Mouse (Mus musculus): Measurements from ENCODE around the gene Acvr1b.

Acvr1b gene

DNA sequence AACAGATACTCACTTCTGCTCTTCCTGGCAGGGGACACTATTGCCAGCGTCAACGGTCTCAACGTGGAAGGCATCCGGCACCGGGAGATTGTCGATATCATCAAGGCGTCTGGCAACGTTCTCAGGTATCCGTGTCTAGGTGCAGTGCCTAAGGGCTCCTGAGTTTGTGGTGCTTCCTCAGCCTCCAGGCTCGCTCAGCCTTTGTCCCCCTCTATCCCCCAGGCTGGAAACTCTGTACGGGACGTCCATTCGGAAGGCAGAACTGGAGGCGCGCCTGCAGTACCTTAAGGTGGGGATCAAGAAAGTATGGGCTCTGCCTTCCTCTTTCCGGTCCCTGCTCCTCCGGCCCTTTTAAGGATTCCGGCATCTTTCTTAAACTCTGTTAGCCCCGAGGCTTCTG, 56.6 kb downstream of the Acvr1b start:
- DNase-seq (ENCODE audit: low spot score), result no peak

DNA sequence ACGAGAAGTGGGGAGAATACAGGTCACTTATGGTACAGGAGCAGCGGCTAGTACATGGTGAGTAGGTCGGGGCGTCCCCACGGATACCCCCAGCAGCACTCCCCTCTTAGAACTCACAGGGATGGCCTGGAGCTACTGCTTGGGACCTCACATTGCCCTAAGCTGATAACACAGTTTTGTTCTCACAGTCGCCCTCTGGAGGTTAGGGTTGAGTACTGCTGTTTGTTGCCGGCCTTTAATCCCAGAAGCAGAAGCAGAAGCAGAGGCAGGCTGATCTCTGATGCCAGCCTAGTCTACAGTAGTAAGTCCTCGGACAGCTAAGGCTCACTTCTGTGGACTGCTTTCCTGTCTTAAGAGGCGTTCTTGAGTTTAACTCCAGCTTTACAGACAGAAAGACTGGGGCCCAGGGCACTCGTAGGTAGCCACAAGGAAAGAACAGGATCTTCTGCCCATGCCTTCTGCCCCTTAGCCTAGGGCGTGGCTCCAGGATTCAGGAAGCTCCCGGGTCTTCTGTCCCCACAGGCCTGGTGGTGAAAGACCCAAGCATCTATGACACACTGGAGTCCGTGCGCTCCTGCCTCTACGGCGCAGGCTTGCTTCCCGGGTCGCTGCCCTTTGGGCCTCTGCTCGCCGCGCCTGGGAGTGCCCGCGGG, 57.3 kb downstream of the Acvr1b start:
- DNase-seq (ENCODE audit: low spot score), result peak; percentile 54

DNA sequence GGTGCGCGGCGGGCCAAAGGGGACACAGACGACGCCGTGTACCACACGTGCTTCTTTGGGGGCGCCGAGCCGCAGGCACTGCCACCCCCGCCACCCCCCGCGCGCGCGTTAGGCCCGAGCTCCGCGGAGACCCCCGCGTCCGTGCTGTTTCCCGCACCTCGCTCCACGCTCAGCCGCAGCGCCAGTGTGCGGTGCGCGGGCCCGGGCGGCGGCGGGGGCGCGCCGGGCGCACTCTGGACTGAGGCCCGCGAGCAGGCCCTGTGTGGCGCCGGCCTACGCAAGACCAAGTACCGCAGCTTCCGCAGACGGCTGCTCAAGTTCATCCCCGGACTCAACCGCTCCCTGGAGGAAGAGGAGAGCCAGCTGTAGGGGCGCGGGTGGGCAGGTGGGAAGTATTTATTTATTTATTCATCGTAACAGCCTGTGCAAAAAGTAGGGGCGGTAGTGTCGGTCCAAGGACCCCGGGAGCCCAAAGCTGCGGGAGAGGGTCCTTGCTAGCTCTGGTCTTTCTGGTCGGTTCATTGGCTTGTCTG, 57.8 kb downstream of the Acvr1b start:
- no peak for DNase-seq (ENCODE audit: low spot score)

DNA sequence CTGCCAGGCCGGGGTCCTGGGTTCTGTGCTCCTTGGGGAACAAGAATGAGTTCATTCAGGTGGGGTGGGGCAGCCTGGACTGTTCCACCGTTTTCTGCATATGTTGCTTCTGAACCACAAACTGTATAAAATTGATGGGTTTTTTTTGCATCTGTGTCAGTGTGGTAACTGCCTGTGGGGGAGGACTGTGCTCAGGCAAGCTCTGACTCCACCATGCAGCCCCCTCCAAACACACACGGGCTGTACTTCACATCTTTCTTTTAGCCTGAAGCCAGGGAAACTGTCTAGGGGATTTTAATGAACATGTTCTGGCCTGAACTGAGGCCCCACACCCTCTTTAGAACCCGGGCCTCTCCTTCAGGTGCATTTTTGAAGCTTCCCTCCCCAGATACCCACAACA, 58.7 kb downstream of the Acvr1b start:
- DNase-seq (ENCODE audit: low spot score), result no peak

DNA sequence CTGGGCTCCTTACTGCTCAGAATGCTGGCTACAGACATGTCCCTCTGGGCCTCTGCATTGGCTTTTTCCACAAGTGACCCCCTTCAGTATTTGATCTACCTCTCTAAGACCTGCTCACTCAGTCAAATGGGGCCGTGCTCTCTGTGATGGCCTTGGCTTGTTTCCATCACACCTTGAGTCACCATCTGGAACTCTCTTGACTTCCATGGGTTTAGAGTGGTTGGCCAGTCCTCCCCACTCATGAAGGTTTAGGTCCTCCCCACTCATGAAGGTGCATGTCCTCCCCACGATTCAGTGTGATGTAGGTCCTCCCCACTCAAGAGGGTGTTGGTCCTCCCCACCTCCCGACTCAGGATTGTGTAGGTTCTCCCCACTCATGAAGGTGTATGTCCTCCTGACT, 59.3 kb downstream of the Acvr1b start:
- no peak for DNase-seq (ENCODE audit: low spot score)

DNA sequence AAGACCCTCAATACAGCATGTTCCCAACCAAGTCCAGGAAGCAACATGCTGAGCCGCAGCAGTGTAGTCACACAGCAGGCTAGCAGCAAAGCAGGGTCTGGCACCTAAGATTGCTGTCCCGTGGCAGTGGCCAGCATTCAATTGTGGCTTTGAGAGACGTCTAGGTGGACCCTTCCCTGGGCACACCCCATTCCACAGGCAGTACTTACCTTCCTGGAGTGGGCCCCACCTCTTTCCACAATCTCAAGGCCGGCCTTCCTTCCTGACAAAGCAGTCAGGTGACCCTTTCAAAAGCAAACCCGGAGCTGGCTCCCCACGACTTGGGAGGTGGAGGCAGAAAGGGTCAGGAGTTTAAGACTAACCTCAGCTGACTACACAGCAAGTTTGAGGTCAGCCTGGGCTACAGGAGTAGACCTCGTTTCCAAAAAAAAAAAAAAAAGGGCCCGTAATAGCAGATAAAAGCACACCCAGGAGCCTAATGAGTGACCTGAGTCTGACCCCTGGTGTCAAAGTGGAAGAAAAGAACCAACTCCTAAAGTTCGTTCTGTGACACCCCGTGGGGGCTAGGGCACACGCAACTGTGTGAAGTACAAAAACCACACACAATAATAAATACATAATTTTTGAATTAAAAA, 59.9 kb downstream of the Acvr1b start:
- no peak for DNase-seq (ENCODE audit: low spot score)

DNA sequence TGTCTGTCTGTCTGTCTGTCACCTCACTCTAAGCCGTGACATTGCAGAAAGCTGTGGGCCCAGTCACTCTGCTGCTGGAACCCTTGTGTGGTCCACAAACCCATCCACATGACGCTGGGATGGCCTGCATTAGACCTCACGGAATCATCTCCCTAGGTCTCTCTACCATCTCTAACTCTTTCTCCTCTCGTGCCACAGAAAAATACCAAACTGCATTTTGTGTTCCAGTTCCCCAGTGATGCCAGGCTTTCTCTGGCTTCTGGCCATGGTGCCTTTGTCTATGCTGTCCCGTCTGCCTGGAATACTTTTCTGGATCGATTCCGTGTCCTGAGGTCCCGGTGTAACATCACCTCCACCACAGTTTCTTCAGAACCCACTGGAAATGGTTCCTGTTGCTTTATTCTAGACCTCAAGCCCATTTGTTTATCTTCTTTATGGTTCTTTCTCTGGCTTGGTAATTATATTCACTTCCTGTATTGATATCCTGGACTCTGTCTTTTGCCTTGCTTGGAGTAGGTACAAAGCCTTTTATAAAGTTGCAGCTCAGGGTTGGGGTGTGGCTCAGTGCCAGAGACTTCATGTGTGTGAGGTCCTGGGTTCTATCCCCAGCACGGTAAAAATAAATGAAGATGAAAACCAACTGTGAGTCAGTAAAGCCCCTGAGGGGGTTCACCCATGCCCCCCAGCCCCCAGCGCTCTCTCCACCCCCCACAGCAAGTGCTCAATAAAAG, 60.9 kb downstream of the Acvr1b start:
- no peak for DNase-seq (ENCODE audit: low spot score)

DNA sequence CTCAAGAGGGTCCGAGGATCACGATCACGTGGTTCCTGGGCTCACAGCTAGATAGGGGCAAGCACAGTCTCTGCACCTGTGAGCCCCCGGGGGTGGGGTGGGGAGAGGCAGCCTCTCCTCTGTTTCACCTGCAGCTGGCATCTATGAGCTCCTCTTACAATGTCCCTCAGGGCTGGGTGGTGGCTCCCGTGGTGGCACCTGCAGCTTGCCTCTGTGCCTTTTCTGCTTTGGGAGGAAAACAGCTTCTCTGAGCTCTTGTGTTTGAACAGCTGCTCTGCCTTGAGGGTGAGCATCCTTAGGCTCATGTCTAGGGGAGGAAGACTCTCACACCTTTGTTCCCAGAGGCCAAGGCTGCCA, 61.5 kb downstream of the Acvr1b start:
- no peak for DNase-seq (ENCODE audit: low spot score)

DNA sequence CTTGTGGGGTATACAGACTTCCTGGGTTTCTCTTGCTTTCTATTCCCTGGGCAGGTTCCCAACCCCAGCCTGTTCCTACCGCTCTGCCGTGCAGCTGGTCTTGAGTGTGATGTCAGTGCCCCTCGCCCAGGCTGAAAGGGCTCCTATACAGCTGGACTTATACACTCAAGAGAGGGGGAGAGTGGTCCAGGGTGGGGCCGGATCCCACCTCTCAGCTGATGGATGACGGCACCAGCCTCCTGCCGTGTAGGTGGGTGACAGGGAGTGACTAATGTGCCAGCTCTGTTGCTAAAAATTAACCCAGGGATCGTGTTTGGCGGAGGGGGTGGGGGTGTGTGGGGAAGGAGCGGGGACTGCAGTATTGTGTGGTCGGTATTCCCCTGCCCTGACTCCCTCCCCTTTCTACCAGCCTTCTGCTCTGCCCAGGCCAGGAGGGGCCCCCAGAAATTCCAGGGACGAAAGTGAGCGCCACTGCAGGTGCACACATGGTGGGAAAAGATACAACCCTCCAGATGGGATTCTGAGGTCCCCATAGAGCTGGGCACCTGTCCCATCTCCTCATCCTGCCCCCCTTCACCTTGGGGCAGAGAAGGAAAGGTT, 62.0 kb downstream of the Acvr1b start:
- no peak for DNase-seq (ENCODE audit: low spot score)

DNA sequence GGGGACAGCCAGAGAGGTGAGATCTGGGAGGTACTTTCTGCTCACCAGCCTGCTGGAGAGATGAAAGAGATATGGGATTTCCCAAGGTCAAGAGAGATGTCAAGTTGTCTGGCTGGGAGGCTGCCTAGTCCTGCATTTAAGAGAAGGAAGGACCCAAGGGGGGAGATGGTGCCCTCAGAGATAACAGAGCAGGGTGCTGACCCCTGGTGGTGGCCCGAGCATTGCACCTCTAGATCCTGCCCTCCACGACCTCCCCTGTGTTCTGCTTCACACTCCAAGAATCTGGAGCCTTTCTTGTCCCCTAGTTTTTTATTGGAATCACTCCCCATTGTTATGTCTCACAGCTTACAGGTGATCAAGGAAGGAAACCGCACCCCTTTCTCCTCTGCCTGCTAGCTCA, 63.0 kb downstream of the Acvr1b start:
- DNase-seq (ENCODE audit: low spot score), result peak; percentile 75

DNA sequence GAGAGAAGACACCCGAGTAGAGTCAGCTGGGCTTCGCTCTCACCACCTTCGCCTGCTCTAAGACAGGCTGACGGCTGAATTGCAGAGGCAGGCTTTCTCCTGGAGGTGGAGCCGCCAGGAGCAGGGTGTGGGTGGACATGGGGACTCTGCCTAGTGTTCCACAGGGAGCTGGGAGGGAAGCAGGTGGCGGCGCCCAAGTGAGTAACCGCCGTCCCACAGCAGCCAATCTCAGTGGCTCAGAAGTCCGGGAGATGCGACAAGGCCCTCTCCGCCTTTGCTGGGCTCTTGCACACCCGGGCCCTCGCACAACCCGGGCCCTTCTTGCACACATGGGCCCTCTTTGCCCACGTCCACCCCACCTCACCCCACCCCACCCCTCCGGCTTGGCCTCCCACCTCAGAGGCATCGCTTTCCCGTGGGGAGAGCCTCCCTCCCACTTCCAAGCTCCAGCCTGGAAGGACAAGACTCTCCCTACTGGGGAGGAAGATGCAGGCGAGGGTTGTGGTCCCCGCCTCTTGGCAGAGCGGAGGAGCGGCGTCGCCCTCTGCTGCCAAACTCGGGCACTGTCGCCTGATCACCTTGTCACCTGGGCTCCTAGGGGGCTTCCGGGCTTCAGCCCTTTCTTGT, 65.1 kb downstream of the Acvr1b start:
- DNase-seq (ENCODE audit: low spot score), result peak; percentile 84

DNA sequence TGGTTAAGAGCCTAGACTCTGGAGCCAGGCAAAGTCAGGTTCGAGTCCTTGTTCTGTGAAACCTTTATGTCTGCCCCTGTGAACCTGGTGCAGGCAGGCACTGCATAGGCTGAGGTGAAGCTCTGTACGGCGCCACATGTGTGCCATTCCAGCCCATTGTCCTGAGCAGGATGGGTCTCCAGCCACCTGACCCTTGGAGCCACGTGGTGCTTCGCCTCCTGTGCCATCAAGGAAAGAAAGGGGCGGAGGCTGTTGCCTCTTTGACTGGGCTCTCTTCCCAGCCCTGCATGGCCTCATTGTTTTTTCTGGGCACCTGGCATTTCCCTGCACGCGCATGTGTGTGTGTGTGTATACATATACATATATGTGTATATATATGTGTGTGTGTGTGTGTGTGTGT, 66.0 kb downstream of the Acvr1b start:
- DNase-seq (ENCODE audit: low spot score), result no peak

DNA sequence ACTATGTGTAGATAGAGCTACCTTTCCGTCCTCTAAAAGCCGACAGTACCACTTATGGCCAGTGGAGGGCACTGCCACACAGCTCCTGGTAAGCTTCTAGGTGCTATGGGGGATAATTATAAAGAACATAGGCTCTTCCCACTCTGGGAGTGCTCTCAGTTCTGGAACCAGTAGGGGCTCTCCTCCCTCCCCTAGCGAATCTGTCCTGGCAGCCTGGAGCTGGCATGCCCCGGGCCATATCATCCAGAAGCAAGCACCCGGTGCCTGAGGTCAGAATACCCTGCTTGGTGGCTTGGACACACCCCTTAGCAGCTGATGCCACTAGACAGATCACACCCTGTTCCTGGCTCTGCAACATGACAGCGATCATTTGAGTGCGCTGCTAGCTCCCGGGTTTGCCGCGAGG, 66.9 kb downstream of the Acvr1b start:
- peak; percentile 89 for DNase-seq (ENCODE audit: low spot score)

DNA sequence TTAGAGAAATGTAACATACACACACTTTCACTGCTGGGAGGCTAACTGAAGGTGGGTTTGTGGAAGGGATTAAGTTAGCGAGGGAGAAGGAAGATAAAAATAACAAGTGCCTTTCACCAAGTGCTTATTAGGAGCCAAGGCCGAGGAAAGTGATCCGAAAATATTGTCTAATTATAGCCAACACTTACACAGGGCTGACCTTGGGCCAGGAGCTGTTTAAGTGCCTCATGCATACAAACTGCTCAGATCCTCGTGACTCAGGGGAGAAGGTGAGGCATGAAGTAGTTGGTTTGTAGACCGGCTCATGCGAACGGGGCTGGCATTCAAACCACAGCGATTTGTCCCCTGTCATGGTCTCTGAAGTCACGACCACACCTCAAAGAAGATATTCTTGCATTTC, 67.4 kb downstream of the Acvr1b start:
- no peak for DNase-seq (ENCODE audit: low spot score)

DNA sequence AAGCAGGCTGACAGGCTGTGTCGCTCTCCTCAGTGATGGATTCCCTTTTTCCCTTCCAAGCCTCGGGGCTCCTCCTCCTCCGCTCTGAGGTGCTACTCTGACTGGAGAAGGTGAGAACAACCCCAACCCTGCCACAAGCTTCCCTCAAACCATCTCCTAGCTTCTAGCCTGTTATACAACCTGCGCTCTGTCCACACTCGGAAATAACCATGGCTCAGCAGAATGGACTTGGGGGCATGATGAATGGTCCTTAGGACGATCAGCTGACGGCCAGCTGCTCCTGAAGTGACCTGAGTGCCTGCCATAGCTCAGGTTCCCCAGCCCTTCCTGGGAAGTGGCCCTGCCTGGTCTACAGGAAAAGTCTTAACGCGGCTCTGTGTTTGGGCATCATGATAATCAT, 68.0 kb downstream of the Acvr1b start:
- no peak for DNase-seq (ENCODE audit: low spot score)

DNA sequence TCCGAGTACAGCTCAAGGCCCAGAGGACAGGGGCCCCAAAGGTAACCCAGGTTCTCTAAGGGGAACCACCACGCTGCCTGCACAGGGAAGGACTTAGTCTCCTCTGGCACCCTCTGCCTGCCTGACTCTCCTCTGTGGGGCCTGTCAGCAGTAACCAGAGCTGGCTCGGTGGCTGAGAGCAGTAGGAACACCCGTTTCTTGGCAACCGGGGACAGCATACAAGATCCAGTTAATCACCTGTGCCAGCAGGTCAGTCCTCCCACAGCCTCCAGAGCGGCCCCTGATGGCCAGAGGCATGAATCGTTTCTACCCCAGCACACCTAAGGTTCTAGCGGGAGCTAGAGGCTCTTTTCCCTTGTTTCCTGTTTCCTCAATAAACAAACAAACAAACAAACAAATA, 68.8 kb downstream of the Acvr1b start:
- peak; percentile 63 for DNase-seq (ENCODE audit: low spot score)

DNA sequence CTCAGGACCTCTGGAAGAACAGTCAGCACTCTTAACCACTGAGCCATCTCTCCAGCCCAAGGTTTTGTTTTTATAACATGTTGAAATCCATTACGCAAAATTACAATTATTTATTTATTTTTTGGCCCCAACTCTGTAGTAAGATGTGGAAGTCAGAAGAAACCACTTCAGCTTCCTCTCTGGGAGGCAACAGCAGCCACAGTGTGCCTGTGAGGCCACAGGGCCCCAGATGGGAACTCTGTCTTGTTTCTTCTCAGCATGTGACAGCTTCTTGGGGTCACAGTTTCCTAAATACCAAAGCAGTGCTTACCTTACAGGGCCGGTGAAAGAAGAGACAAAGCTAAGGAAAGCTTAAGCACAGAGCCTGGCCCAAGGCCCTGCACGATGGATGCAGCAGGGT, 70.1 kb downstream of the Acvr1b start:
- no peak for DNase-seq (ENCODE audit: low spot score)

DNA sequence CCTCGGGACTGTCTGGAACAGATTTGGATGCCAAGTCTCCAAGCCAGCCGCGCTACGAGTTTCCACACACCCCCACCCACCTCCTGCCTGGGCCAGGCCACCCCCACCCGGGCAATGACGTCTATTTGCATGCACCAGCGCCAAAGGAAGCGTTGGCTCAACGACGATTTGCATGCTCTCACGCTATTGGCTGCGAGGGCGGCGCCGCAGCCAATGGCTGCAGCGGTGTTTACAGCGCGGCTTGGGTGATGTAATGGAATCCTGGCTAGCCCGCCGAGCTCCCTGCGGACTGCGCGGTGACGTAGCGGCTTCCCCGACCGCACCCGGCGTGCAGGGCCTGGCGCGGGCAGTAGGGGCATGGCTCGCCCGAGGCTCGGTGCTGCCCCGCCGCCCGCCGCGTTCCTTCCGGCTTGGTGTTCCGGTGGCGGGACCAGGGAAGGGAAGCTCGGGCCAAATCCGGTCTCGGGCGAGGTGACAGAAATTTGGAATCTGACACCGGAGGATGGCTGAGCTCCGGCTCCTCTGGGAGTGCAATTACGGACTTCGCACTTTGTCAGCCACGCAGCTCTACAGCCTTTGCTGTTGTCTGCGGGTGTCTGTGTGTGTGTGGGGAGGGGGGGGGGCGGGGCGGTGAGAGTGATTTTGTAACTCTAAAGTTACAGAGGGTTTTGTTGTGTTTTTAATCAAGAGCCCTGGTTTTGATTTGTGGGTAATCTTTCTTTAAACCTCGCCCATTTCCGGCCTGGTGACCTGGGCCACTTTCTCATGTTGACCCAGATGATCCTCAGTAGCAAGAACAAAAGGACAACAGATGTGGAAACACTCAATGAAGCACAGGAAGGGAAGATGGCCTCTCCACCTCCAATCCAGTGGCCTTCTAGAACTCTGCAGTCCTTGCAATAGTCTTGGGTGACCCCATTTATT, 72.6 kb downstream of the Acvr1b start:
- DNase-seq (ENCODE audit: low spot score), result peak; percentile 99

DNA sequence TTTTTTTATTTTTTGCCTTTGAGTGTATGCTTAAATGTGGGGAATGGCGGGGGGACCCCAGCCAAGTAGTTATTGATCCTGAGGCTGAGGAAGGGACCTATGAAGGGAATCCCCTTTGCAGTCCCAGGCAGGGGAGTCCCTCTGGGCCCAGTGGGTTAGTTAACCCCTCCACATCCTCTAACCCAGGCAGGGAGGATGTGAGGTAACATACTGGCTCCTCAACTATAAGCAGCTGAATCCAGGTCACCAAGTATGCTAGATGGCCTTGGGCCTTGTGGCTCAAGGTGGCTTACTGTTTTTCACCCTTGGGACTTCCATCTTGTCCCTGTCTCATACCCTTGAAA, 73.3 kb downstream of the Acvr1b start:
- no peak for DNase-seq (ENCODE audit: low spot score)

DNA sequence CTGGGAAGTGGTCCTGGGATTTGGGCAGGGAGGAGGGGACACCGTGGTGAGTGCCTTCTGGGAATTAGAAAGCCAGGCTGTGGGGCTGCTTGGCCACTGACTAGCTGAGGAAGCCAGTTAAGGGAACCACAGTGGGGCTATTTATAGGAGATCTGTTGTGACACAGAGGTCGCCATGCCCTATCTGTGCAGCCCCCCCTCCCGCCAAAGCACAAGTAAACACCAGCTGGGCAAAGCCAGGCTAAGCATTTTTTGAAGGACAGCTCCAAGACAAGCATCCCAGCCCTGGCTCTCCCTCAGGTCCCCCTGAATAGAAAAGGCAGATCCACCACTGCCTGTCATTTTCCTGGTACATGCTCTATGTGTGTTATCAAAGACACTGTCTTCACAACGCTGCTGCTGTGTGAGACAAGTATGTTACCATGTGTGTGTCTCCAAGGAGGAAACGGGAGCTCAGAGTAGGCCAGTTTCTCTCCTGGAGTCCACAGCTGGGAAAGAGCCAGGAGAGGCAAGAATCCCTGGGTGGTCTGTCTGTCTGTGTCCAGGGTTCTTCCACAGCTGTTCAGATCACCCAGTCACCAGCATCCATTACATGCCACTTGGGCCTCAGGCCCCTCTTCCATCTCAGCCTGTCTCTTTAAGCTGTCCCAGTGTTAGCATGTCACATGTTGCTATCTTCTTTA, 74.3 kb downstream of the Acvr1b start:
- no peak for DNase-seq (ENCODE audit: low spot score)

All from embryo, embryonic 10 days (tissue).